ENCODE assay signal across 14 mouse cellular contexts in genomic region chr16:29216395-29217295, GRCm38 (mm10). TPM values are rescaled to one million over a fixed set of nuclear protein-coding genes. Genes with fewer than 3 reads are reported as not detected.
DNase-seq lines count a peak whose midpoint lies in the region; ATAC-seq lines count a peak whose summit lies in the region.
"Had no signal": no experiment of that assay in that cellular context is flagged by ENCODE, and none has a peak within 500 bp of the region (broad histone marks: within the 10 kb centered on the region; RNA-seq: fewer than 3 reads in every experiment).

No protein-coding gene starts in this region.

- no peaks in the 10 kb centered on the region for H3K36me3 ChIP-seq in hindbrain, embryonic 16.5 days (ENCODE audit: control insufficient read depth, insufficient read depth, low read length)
- H3K36me3 ChIP-seq: G1E; kidney, embryonic 15.5 days; limb, embryonic 15.5 days had no signal

- no peak overlapping the region for H3K4me3 ChIP-seq in hindbrain, embryonic 16.5 days (ENCODE audit: low read length)
- H3K4me3 ChIP-seq: kidney, embryonic 15.5 days; limb, embryonic 15.5 days had no signal

- peak; percentile 83 for ATAC-seq in hindbrain, embryonic 16.5 days

- peaks cover 5% of the 10 kb centered on the region; the same call in 1 of the 2 replicates for H3K4me1 ChIP-seq in hindbrain, embryonic 16.5 days (ENCODE audit: control insufficient read depth, insufficient read depth, low read depth, low read length)
- H3K4me1 ChIP-seq: kidney, embryonic 15.5 days; limb, embryonic 15.5 days had no signal

- H3K9me3 ChIP-seq in hindbrain, embryonic 16.5 days (ENCODE audit: control insufficient read depth, low read length), result no peaks in the 10 kb centered on the region
- H3K9me3 ChIP-seq: kidney, embryonic 15.5 days; limb, embryonic 15.5 days had no signal

- 65% methylated on average over 5 of the region's 5 CpGs for WGBS in hindbrain, embryonic 16.5 days

- intact Hi-C loops in left cerebral cortex, postnatal 36 days (cut with DNase I), result loop anchor here (5.0 kb wide), 1 partner anchor 54 kb away; no protein-coding TSS in a partner anchor

- no peaks in the 10 kb centered on the region for H3K27me3 ChIP-seq in hindbrain, embryonic 16.5 days (replicated peaks; ENCODE audit: control insufficient read depth, insufficient read depth, low read length)

- no peak overlapping the region for H3K4me2 ChIP-seq in hindbrain, embryonic 16.5 days (ENCODE audit: low read length)
- H3K4me2 ChIP-seq: kidney, embryonic 15.5 days; limb, embryonic 15.5 days had no signal

- no peak overlapping the region for H3K9ac ChIP-seq in hindbrain, embryonic 16.5 days (ENCODE audit: low read depth, low read length)
- H3K9ac ChIP-seq: kidney, embryonic 15.5 days; limb, embryonic 15.5 days had no signal

- DNase-seq in ES-CJ7 (ENCODE audit: low read depth, low spot score), result peak; percentile 29
- peak; percentile 54 for DNase-seq in R1 (ENCODE audit: low read depth, low spot score)
- peak; percentile 71 to 73 for DNase-seq in left cerebral cortex, postnatal 36 days (ENCODE audit: low spot score in 2 of 2)
- no peak for DNase-seq in gastrocnemius, postnatal 10 days
- DNase-seq in urinary bladder, postnatal 25 days (ENCODE audit: low spot score), result no peak
- DNase-seq in B cell, adult 2 months, result no peak
- no peak for DNase-seq in MN1 (ENCODE audit: low spot score)
- DNase-seq: adrenal gland, postnatal 36 days had no signal

- H3K27ac ChIP-seq in hindbrain, embryonic 16.5 days (ENCODE audit: low read depth, low read length), result no peak overlapping the region
- H3K27ac ChIP-seq: kidney, embryonic 15.5 days; limb, embryonic 15.5 days; macrophage had no signal

RNA-seq across cellular contexts. Expression of gene Hrasls, which starts 7.2 kb away (rescaled TPM):
- polyA plus RNA-seq in hindbrain, embryonic 16.5 days (2015; fragmentation: Nextera tagmentation; extraction: Ambion mirVana), result 7.6 and 7.9 TPM in 2 replicates
- 10 to 100 TPM; 29.3 to 32.5 TPM for total RNA-seq in left cerebral cortex, postnatal 36 days (2021)
- total RNA-seq in gastrocnemius, postnatal 10 days (2021), result 10 to 100 TPM; 34.1 to 35.1 TPM
- total RNA-seq: neutrophil, adult 5-6 weeks had no signal
- polyA plus RNA-seq: G1E, macrophage had no signal

Comparison
In these comparisons a context has a peak if more than half of its experiments do, and no peak if none do; other contexts are left out.
1. DNase-seq: peak in ES-CJ7 (single experiment), R1 (single experiment) and left cerebral cortex, postnatal 36 days (2 of 2); none in gastrocnemius, postnatal 10 days (single experiment), urinary bladder, postnatal 25 days (single experiment), B cell, adult 2 months (0 of 2) and MN1 (single experiment).